Mouse (Mus musculus): ENCODE measurements at regions not wholly inside any gene's neighbourhood (a gene's known extent, or its start where the extent isn't known, plus 50 kb on each side); places are given as distances from the start of the nearest gene placed in this dataset.

GRCm38 (mm10) chr15:97446181-97446580 lies 199.1 kb upstream of the Amigo2 start:
- no peak for DNase-seq (ENCODE audit: extremely low read depth, low read depth, low spot score)
- Histone ChIP-seq H3K4me3 (ENCODE audit: insufficient read depth, low read depth, low read length) (no peak overlapping the region), H3K79me2 (ENCODE audit: control insufficient read depth, insufficient read depth, low read length) (no peaks in the 10 kb centered on the region), H3K27ac (replicated peaks; ENCODE audit: insufficient read depth, low read depth, low read length) (no peak overlapping the region), H3K36me3 (ENCODE audit: control insufficient read depth, insufficient read depth, low read length) (no peaks in the 10 kb centered on the region), H3K4me1 (ENCODE audit: control insufficient read depth, insufficient read depth, low read length) (no peaks in the 10 kb centered on the region), H3K9ac (ENCODE audit: low read depth, low read length) (no peak overlapping the region), H3K27me3 (ENCODE audit: control insufficient read depth, insufficient read depth, low read length) (no peaks in the 10 kb centered on the region; the same call in 1 of the 2 replicates)
- WGBS = 91% methylated on average over 9 of the region's 9 CpGs
- no peak for TF ChIP-seq CTCF (IDR thresholded peaks at IDR 0.05; ENCODE audit: low read depth, low read length)
- no peak for TF ChIP-seq POLR2A (IDR thresholded peaks at IDR 0.05; ENCODE audit: extremely low read depth, insufficient read depth, low read length)

DNA sequence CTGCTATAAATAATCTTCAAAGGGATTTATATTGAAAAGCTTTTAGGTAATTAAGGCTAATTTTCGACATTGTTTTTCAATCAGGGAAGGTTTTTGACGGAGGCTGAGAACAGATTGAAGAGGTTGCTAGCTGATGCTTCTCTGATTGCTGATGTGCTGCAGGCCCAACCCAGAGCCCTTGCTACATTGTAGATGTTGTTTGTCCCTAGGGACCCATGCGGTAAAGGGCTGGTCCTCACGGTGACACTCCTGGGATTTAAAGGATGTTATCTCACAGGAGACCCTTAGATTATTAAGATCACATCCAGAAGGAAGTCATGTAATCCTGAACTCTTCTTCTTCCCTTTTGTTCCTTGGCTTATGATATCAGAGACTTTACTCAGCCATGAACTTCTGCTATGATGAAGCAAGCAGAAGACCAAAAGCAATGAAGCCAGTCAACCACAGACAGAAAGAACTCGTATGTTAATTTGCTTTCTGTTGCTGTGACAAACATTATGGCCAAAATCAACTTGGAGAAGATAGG lies 191.2 kb upstream of the Amigo2 start:
- H3K36me3 ChIP-seq (ENCODE audit: control insufficient read depth, insufficient read depth, low read length) = no peaks in the 10 kb centered on the region
- H3K79me2 ChIP-seq (ENCODE audit: control insufficient read depth, insufficient read depth, low read length) = no peaks in the 10 kb centered on the region
- no peak overlapping the region for H3K27ac ChIP-seq (replicated peaks; ENCODE audit: insufficient read depth, low read depth, low read length)
- H3K4me1 ChIP-seq (ENCODE audit: control insufficient read depth, insufficient read depth, low read length) = no peaks in the 10 kb centered on the region
- no peak for DNase-seq (ENCODE audit: extremely low read depth, low read depth, low spot score)
- H3K9ac ChIP-seq (ENCODE audit: low read depth, low read length) = no peak overlapping the region
- WGBS = 86% methylated on average over 5 of the region's 5 CpGs
- no peaks in the 10 kb centered on the region; the same call in 1 of the 2 replicates for H3K27me3 ChIP-seq (ENCODE audit: control insufficient read depth, insufficient read depth, low read length)
- no peak overlapping the region for H3K4me3 ChIP-seq (ENCODE audit: insufficient read depth, low read depth, low read length)
- no peak for TF ChIP-seq CTCF (IDR thresholded peaks at IDR 0.05; ENCODE audit: low read depth, low read length)
